Mouse (Mus musculus) forebrain, postnatal 0 days (tissue): ENCODE data around the gene Pllp. TPM values are rescaled to one million over a fixed set of nuclear protein-coding genes. Genes with fewer than 3 reads are reported as not detected.

Experiments
- ATAC-seq: fragments of 200-750 bp; cut with Nextera tagmentation; 2 replicates; pipeline ENCODE4 v1.8.0; 2017; ENCODE audit warnings: mild to moderate bottlenecking, moderate library complexity
- DNase-seq: peaks from one replicate; pipeline ENCODE4 v3.0.0-alpha.2; 2015
- H3K27ac ChIP-seq: fragments of 300-500 bp; sonication (generic); 2 replicates; pipeline ENCODE4 v1.5.1; 2014; ENCODE audit warnings: low read depth, mild to moderate bottlenecking, antibody characterized with exemption, low read length, moderate library complexity, mixed read lengths
- H3K27me3 ChIP-seq: fragments of 300-500 bp; sonication (generic); 2 replicates; pipeline ENCODE4 v1.6.1; 2014; ENCODE audit warnings: mild to moderate bottlenecking, low read length, mixed read lengths; ENCODE audit not compliant: insufficient read depth
- H3K36me3 ChIP-seq: fragments of 300-500 bp; sonication (generic); 2 replicates; pipeline ENCODE4 v1.6.1; 2014; ENCODE audit warnings: mild to moderate bottlenecking, moderate library complexity; ENCODE audit not compliant: insufficient read depth
- H3K4me1 ChIP-seq: fragments of 300-500 bp; sonication (generic); 2 replicates; pipeline ENCODE4 v1.6.1; 2014; ENCODE audit warnings: antibody characterized with exemption; ENCODE audit not compliant: insufficient read depth
- H3K4me2 ChIP-seq: fragments of 300-500 bp; sonication (generic); 2 replicates; pipeline ENCODE4 v1.6.1; 2014; ENCODE audit warnings: low read depth, mild to moderate bottlenecking, moderate library complexity
- H3K4me3 ChIP-seq: fragments of 300-500 bp; sonication (generic); 2 replicates; pipeline ENCODE4 v1.5.1; 2014; ENCODE audit warnings: low read depth, low read length, mixed read lengths
- H3K9ac ChIP-seq: fragments of 300-500 bp; sonication (generic); 2 replicates; pipeline ENCODE4 v1.6.1; 2014; ENCODE audit warnings: mild to moderate bottlenecking
- H3K9me3 ChIP-seq: fragments of 300-500 bp; sonication (generic); 2 replicates; pipeline ENCODE4 v1.6.1; 2016; ENCODE audit warnings: low read length
- CTCF ChIP-seq: sonication (generic); IDR thresholded peaks from 2 replicates; pipeline ENCODE4 v1.5.1; 2016; ENCODE audit warnings: antibody characterized with exemption, control low read depth, low read depth
- WGBS: fragments of 180-500 bp; shearing (Covaris S2); extraction: QIAGEN DNeasy Blood & Tissue Kit; methylation state at CpG from one replicate; pipeline ENCODE4 v1.1.7; 2014; 5-methylcytosine and 5-hydroxymethylcytosine counted together
- polyA plus RNA-seq: library from polyadenylated mRNA; unstranded; fragments of >200 nt; fragmentation: Nextera tagmentation; extraction: Ambion mirVana; gene quantifications from 2 replicates; pipeline ENCODE4 v1.2.1, GENCODE M21; 2015
- total RNA-seq: library from RNA; depleted of rRNA; stranded (reverse); fragments of >200 nt; gene quantifications from 2 replicates; pipeline ENCODE4 v1.2.3, GENCODE M21; 2014

The Pllp gene
- total and polyA plus RNA-seq, 2 experiments from 2014 or later, result 8.6 to 11.6 TPM

DNA sequence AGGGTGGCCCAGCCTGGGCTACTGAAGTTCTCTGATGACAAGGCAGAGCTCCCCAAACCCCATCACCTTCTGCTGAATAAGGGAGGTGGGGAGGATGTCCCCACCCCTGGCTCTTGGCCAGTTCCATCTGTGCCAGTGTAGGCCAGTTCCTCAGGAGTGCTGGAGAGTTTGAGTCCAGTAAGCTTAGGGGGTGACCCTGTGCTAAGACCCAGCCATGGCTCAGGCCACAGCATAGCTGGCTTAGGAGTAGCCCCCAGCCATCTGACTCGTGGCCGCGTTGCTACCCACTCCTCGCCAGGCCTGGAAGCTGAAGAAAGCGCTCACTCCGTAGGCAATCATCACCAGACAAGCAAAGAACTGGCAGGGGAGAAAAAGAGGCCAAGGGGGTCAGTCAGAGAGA lies 20.2 kb downstream of the Pllp start:
- H3K4me1 ChIP-seq, result no peaks in the 10 kb centered on the region
- peaks cover 45% of the 10 kb centered on the region for H3K36me3 ChIP-seq
- DNase-seq, result no peak
- H3K9ac ChIP-seq, result no peak overlapping the region
- H3K4me3 ChIP-seq, result no peak overlapping the region
- H3K9me3 ChIP-seq, result no peaks in the 10 kb centered on the region
- no peak overlapping the region for H3K4me2 ChIP-seq
- no peaks in the 10 kb centered on the region for H3K27me3 ChIP-seq
- TF ChIP-seq CTCF, result no peak
- ATAC-seq, result peak; percentile 10; the same call in 1 of the 2 replicates
- 81% methylated on average over 6 of the region's 6 CpGs for WGBS
- no peak overlapping the region for H3K27ac ChIP-seq

DNA sequence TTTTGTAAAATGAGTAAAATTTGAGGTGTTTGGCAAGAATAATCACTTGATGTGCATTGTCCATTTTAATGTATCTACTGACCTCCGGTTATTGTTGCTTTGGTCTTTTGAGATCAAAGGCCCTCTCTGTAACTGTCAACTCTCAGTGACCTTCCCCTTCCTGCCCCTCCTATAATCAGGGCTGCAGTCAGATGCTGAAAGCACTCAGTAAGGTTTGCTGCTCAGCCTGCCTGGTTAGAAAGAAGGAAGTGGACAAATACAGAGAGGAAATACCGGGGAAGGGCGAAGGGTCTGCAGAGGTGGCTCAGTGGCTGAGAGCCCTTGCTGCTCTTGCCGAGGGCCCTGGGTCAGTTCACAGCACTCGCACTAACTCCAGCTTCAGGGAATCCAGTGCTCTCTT lies 21.7 kb downstream of the Pllp start:
- Histone ChIP-seq H3K4me1 (no peaks in the 10 kb centered on the region), H3K9ac (no peak overlapping the region), H3K4me2 (no peak overlapping the region), H3K27me3 (no peaks in the 10 kb centered on the region), H3K4me3 (no peak overlapping the region), H3K36me3 (peaks cover 52% of the 10 kb centered on the region), H3K27ac (no peak overlapping the region), H3K9me3 (no peaks in the 10 kb centered on the region)
- no peak for ATAC-seq
- 85% methylated on average over 5 of the region's 5 CpGs for WGBS
- TF ChIP-seq CTCF, result no peak
- DNase-seq, result no peak

DNA sequence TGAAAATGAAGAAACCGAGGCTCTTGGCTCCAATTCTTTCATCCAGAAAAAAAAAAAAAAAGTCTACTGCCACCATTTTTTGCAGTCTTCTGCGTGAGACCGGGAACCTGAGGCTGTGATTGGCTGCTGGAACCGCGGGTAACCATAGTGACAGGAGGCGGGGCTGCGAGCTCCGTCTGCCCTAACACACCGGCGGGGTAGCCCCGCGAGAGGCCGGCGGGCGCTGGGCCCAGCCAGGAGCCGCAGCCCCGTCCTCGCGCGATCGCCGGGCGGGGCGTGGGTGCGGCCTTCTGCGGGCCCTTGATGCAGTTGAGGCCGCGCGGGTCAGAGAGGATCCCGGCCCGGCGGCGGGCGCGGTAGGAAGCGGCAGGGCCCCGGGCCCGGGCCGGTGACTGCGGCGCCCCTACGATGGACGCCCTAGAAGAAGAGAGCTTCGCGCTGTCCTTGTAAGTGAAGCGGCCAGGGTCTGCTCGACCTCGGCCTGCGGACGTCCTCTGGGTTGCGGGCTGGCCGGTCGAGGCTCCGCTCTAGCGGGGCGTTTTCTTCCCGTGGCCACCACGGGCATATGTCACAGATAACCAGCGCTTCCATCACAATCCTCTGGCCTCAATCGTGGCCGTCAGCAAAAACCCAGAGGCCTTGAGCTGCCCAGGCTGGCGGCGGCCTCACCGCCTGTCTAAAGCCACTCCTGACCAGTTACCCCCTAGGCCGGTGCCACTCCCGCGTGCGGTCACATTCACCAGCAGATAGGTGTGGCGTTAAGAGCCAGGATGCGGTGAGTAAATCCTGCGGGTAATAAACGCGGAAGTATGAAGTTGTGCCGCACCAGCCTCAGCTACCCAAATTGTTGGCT lies 29.4 kb downstream of the Pllp start, which contains the start of gene Arl2bp:
Arl2bp (plus strand) TSS at position 145 of the 853 bp plus-strand sequence.
- Histone ChIP-seq H3K27ac (peak within 1 kb of the TSS; percentile 97), H3K27me3 (no peaks in the 10 kb centered on the region), H3K36me3 (peaks cover 19% of the 10 kb centered on the region), H3K9me3 (no peaks in the 10 kb centered on the region), H3K4me2 (peak within 1 kb of the TSS; percentile 70), H3K9ac (peak within 1 kb of the TSS; percentile 98), H3K4me1 (no peaks in the 10 kb centered on the region), H3K4me3 (peak within 1 kb of the TSS; percentile 96)
- 2% methylated on average over 73 of the region's 74 CpGs for WGBS
- ATAC-seq (peak; percentile 100), DNase-seq (peak; percentile 96)
- TF ChIP-seq CTCF, result no peak

GRCm38 (mm10) chr8:94664722-94665121 lies 31.4 kb downstream of the Pllp start:
- no peak for DNase-seq
- Histone ChIP-seq H3K36me3 (peaks cover 9% of the 10 kb centered on the region; the same call in 1 of the 2 replicates), H3K4me1 (no peaks in the 10 kb centered on the region), H3K4me2 (no peak overlapping the region), H3K27ac (no peak overlapping the region), H3K9ac (no peak overlapping the region), H3K4me3 (no peak overlapping the region), H3K9me3 (no peaks in the 10 kb centered on the region), H3K27me3 (no peaks in the 10 kb centered on the region)
- TF ChIP-seq CTCF, result no peak
- ATAC-seq, result no peak
- 86% methylated on average over 2 of the region's 2 CpGs for WGBS

DNA sequence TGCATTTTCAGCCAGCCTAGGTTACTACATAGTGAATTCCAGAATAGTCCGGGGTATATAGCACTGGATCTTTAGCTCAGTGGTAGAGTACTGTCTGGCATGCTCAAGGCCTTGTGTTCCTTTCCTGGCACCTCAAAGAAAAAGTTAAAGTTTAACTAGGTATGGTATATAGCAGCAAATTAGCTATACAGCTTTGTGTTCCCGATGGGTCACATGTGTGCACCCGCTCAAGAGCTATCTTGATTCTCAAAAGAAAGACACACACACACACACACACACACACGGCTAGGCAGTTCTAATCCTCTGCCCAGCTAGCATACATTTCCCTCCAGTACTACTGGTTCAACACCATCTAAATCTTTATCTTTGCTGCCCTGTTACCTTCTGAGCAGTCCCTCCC lies 35.7 kb downstream of the Pllp start:
- Histone ChIP-seq H3K4me1 (no peaks in the 10 kb centered on the region), H3K27ac (no peak overlapping the region), H3K9me3 (no peaks in the 10 kb centered on the region), H3K9ac (no peak overlapping the region), H3K4me3 (no peak overlapping the region), H3K36me3 (peaks cover 25% of the 10 kb centered on the region; the same call in 1 of the 2 replicates), H3K4me2 (no peak overlapping the region), H3K27me3 (no peaks in the 10 kb centered on the region)
- ATAC-seq (no peak), DNase-seq (no peak)
- WGBS, result 87% methylated on average over 4 of the region's 4 CpGs
- no peak for TF ChIP-seq CTCF

DNA sequence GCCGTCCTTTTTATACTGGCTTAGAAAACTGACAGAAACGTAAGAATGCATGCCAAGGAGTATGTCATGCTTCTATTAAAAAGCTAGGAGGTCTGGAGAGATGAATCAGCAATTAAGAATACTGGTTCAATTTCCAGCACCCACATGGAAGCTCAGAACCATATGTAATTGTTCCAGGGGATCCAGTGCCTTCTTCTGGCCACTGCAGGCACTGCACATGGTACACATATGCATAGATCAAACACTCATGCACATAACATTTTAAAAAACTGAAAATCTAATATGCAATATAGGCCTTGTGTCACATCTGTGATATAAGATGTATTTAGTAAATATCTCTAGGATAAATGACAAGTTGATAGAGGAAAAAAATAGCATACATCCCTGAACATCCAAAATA lies 38.0 kb downstream of the Pllp start:
- Histone ChIP-seq H3K4me1 (no peaks in the 10 kb centered on the region), H3K9ac (no peak overlapping the region), H3K9me3 (no peaks in the 10 kb centered on the region), H3K4me2 (no peak overlapping the region), H3K4me3 (no peak overlapping the region), H3K36me3 (peaks cover 42% of the 10 kb centered on the region), H3K27me3 (no peaks in the 10 kb centered on the region), H3K27ac (no peak overlapping the region)
- 79% methylated on average over 2 of the region's 2 CpGs for WGBS
- TF ChIP-seq CTCF, result peak; percentile 24; the same call in 1 of the 2 replicates
- DNase-seq (no peak), ATAC-seq (no peak)

DNA sequence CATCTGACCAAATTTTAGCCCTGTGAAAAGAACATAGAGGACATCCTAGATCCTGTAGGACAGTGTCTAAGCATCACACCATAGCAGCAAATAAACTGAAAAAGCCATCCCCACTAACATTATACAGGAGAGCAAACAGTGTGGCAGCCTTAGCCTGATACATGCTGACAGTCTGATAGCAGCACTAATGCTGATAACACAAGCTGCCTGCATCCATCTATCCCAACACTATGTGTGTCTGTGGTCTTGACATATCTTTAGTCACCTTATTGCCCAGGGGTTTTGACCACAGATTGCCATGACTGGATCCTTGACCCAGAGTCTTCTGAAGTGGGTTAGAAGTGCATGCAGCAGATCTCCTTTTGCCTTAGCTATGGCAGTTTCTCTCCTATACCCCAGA lies 41.1 kb downstream of the Pllp start:
- ATAC-seq, result no peak

More for the DNA sequence above, 41.1 kb downstream of the Pllp start:
- no peak for TF ChIP-seq CTCF
- no peak overlapping the region for H3K9ac ChIP-seq
- no peaks in the 10 kb centered on the region for H3K27me3 ChIP-seq
- no peak overlapping the region for H3K4me2 ChIP-seq
- H3K4me1 ChIP-seq, result no peaks in the 10 kb centered on the region
- H3K9me3 ChIP-seq, result no peaks in the 10 kb centered on the region
- no peak overlapping the region for H3K4me3 ChIP-seq
- DNase-seq, result no peak
- H3K27ac ChIP-seq, result no peak overlapping the region
- peaks cover 56% of the 10 kb centered on the region for H3K36me3 ChIP-seq
